Mouse (Mus musculus): ENCODE results near the gene Sh3d19. TPM values are rescaled to one million over a fixed set of nuclear protein-coding genes. Genes with fewer than 3 reads are reported as not detected.

Gene Sh3d19
- polyA plus RNA-seq, 1 experiment from 2014 or later: 10.3 TPM

- WGBS: under 1% methylated on average over 77 of the region's 77 CpGs
- Histone ChIP-seq H3K36me3 (peaks cover 41% of the 10 kb centered on the region), H3K9ac (peak within 1 kb of the TSS; percentile 100), H3K27me3 (replicated peaks) (no peaks in the 10 kb centered on the region), H3K9me3 (no peaks in the 10 kb centered on the region), H3K4me3 (peak within 1 kb of the TSS; percentile 98), H3K4me2 (peak within 1 kb of the TSS; percentile 90), H3K27ac (replicated peaks) (peak within 1 kb of the TSS; percentile 87), H3K4me1 (peaks cover 17% of the 10 kb centered on the region)
- ATAC-seq (ENCODE audit: extremely low read depth, insufficient number of reproducible peaks, low FRiP score, low TSS enrichment): peak; percentile 96
Measured at GRCm38 (mm10) chr3:86142263-86142933, 171.5 kb downstream of the Sh3d19 start, which contains the start of gene Rps3a1. Gene Rps3a1, minus strand, starts transcription at chr3:86142702.

DNA sequence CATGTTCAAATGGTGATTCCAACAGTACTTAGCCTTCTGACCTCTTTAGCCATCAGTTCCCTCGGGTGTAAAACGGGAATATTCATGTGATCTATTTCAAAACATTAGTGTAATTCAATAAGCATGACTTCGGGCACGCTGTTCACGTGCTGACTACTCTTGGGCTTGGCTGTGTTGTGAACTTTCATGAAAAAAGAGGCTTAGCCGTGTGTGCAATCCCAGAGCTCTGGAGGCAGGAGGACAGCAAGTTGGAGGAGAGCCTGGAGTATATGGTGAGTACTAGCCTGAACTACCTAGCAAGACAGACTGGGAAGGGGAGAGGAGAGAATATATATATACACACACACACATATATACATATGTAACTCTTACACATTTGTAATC lies 172.0 kb downstream of the Sh3d19 start:
- no peaks in the 10 kb centered on the region for H3K9me3 ChIP-seq
- peaks cover 36% of the 10 kb centered on the region for H3K36me3 ChIP-seq
- ATAC-seq (ENCODE audit: extremely low read depth, insufficient number of reproducible peaks, low FRiP score, low TSS enrichment): no peak
- 38% methylated on average over 6 of the region's 6 CpGs for WGBS
- no peaks in the 10 kb centered on the region for H3K27me3 ChIP-seq (replicated peaks)
- H3K4me1 ChIP-seq: peaks cover 17% of the 10 kb centered on the region
- H3K9ac ChIP-seq: peak overlapping the region; percentile 55
- H3K4me3 ChIP-seq: peak overlapping the region; percentile 98; the same call in 1 of the 2 replicates
- peak overlapping the region; percentile 43 for H3K4me2 ChIP-seq
- H3K27ac ChIP-seq (replicated peaks): no peak overlapping the region; the same call in 1 of the 2 replicates

- peaks cover 17% of the 10 kb centered on the region for H3K4me1 ChIP-seq
- no peak overlapping the region for H3K4me2 ChIP-seq
- no peaks in the 10 kb centered on the region for H3K27me3 ChIP-seq (replicated peaks)
- 80% methylated on average over 6 of the region's 6 CpGs for WGBS
- H3K9me3 ChIP-seq: no peaks in the 10 kb centered on the region
- H3K36me3 ChIP-seq: peaks cover 32% of the 10 kb centered on the region
- no peak for ATAC-seq (ENCODE audit: extremely low read depth, insufficient number of reproducible peaks, low FRiP score, low TSS enrichment)
- H3K4me3 ChIP-seq: no peak overlapping the region
- H3K27ac ChIP-seq (replicated peaks): no peak overlapping the region
- H3K9ac ChIP-seq: no peak overlapping the region
Measured at GRCm38 (mm10) chr3:86143343-86143742, 172.4 kb downstream of the Sh3d19 start.

GRCm38 (mm10) chr3:86149063-86149462 lies 178.2 kb downstream of the Sh3d19 start:
- no peak for ATAC-seq (ENCODE audit: extremely low read depth, insufficient number of reproducible peaks, low FRiP score, low TSS enrichment)
- H3K27me3 ChIP-seq (replicated peaks): no peaks in the 10 kb centered on the region
- 71% methylated on average over 6 of the region's 6 CpGs for WGBS
- no peaks in the 10 kb centered on the region for H3K9me3 ChIP-seq
- H3K4me1 ChIP-seq: no peaks in the 10 kb centered on the region
- H3K4me3 ChIP-seq: no peak overlapping the region
- no peaks in the 10 kb centered on the region for H3K36me3 ChIP-seq
- no peak overlapping the region for H3K4me2 ChIP-seq
- H3K9ac ChIP-seq: no peak overlapping the region
- H3K27ac ChIP-seq (replicated peaks): no peak overlapping the region

DNA sequence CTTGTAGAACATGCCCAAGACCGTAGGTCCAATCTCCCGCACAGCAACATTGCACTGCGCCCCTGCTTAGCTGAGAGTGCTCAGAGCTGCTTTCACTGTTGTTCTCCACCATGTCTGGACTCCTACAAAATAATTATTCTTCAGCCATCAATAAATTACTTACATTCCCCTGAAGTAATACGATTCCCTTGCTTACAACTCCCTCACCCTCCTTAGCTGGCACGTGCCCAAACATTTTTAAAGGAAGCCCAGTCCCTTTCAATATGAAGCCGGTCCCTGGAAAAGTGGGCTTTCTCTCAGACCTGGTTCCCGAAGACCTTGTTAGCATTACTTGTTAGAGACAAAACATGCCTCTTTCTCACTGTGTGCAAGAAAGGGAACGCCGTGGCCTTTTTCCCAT lies 178.6 kb downstream of the Sh3d19 start:
- H3K4me3 ChIP-seq: no peak overlapping the region
- H3K27ac ChIP-seq (replicated peaks): no peak overlapping the region
- H3K36me3 ChIP-seq: no peaks in the 10 kb centered on the region
- no peaks in the 10 kb centered on the region for H3K27me3 ChIP-seq (replicated peaks)
- no peaks in the 10 kb centered on the region for H3K9me3 ChIP-seq
- H3K4me1 ChIP-seq: no peaks in the 10 kb centered on the region
- no peak overlapping the region for H3K4me2 ChIP-seq
- ATAC-seq (ENCODE audit: extremely low read depth, insufficient number of reproducible peaks, low FRiP score, low TSS enrichment): no peak
- WGBS: 77% methylated on average over 9 of the region's 9 CpGs
- no peak overlapping the region for H3K9ac ChIP-seq

DNA sequence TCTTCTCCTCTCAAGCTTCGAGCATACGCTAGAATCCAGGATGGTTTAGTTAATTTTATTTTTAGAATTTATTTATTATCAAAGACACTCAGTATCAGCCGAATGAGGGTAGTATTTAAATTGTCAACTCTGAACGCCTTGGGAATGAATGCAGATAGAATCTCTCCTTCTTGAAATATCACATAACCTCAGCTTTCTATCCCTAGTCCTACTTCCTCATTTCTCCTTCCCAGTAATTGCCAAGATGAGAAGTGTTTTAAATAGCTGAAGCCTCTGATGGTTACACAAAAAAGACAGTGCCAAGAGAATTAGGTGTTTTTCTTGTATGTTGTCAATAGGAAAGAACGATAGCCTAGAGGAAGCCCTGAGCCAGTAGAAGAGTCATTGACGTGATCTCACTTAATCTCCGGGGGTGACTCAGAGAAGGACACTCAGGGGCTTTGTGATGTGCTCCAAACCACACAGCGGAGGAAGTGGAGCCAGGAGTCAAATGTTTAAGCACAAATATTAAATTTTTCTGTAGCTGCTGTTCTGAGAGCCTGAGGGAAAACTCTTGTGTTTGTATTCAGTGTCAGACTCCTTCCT lies 198.0 kb downstream of the Sh3d19 start:
- Histone ChIP-seq H3K9ac (no peak overlapping the region), H3K9me3 (no peaks in the 10 kb centered on the region), H3K27me3 (replicated peaks) (no peaks in the 10 kb centered on the region), H3K36me3 (no peaks in the 10 kb centered on the region), H3K4me1 (no peaks in the 10 kb centered on the region), H3K4me2 (no peak overlapping the region), H3K27ac (replicated peaks) (no peak overlapping the region), H3K4me3 (no peak overlapping the region)
- no peak for ATAC-seq (ENCODE audit: extremely low read depth, insufficient number of reproducible peaks, low FRiP score, low TSS enrichment)
- 69% methylated on average over 8 of the region's 8 CpGs for WGBS

DNA sequence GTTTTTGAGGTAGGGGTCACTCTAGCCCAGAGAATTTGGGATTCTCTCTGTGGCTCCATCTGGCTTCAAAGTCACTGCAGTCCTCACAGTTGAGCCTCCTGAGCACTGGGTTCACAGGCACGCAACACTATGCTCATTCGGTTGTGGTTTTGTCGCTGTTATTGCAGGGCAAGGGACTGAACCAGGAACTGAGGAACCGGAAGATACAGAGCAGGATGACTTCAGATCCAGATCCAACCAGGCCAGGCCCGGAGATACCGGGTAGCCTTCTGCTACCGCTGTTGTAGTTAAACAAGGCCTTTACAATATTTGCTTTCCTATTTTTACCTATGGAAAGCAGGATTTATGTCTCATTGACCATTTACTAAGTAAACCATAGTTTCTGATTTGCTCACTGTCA lies 208.8 kb downstream of the Sh3d19 start:
- WGBS: 84% methylated on average over 7 of the region's 7 CpGs

More for the DNA sequence above, 208.8 kb downstream of the Sh3d19 start:
- H3K36me3 ChIP-seq: no peaks in the 10 kb centered on the region
- H3K27ac ChIP-seq (replicated peaks): no peak overlapping the region
- no peaks in the 10 kb centered on the region for H3K27me3 ChIP-seq (replicated peaks)
- no peak overlapping the region for H3K4me2 ChIP-seq
- H3K4me1 ChIP-seq: no peaks in the 10 kb centered on the region
- no peak for ATAC-seq (ENCODE audit: extremely low read depth, insufficient number of reproducible peaks, low FRiP score, low TSS enrichment)
- H3K9me3 ChIP-seq: no peaks in the 10 kb centered on the region
- no peak overlapping the region for H3K9ac ChIP-seq
- no peak overlapping the region for H3K4me3 ChIP-seq

Other genes with a start within 250 kb of the Sh3d19 start
- 3.5 and 4.0 TPM in 2 replicates for gene Fam160a1, start 153.8 kb upstream of the Sh3d19 start, polyA plus RNA-seq (2015; fragmentation: Nextera tagmentation; extraction: Ambion mirVana)
- 0.80 and 1.4 TPM in 2 replicates for gene Glt28d2, start 83.6 kb upstream of the Sh3d19 start, polyA plus RNA-seq (2015; fragmentation: Nextera tagmentation; extraction: Ambion mirVana)
- gene Gm37240, start 83.6 kb upstream of the Sh3d19 start, polyA plus RNA-seq (2015; fragmentation: Nextera tagmentation; extraction: Ambion mirVana): 7.2 and 7.5 TPM in 2 replicates
- gene Prss48, start 31.4 kb downstream of the Sh3d19 start, polyA plus RNA-seq (2015; fragmentation: Nextera tagmentation; extraction: Ambion mirVana): not detected in 2 replicates
- gene Rps3a1, start 171.6 kb downstream of the Sh3d19 start, polyA plus RNA-seq (2015; fragmentation: Nextera tagmentation; extraction: Ambion mirVana): 788 and 847 TPM in 2 replicates